Mouse (Mus musculus) liver, embryonic 14.5 days (tissue): ENCODE data around the gene Gm30083.

Experiments used
- CTCF ChIP-seq: IDR thresholded peaks from 2 replicates; pipeline ENCODE4 v1.5.1; 2016; ENCODE audit warnings: antibody characterized with exemption, low read depth, control low read depth
- EP300 ChIP-seq: IDR thresholded peaks from 2 replicates; pipeline ENCODE4 v1.6.1; 2016; ENCODE audit warnings: antibody characterized with exemption, low read depth

GRCm38 (mm10) chr14:33939117-33939516 is 75.9 kb downstream of the Gm30083 start:
- TF ChIP-seq CTCF = peak; percentile 80
- no peak for TF ChIP-seq EP300
